Mouse (Mus musculus) urinary bladder, adult 2 months (tissue): ENCODE measurements at regions not wholly inside any gene's neighbourhood (a gene's known extent, or its start where the extent isn't known, plus 50 kb on each side); places are given as distances from the start of the nearest gene placed in this dataset.

Experiments used
- DNase-seq: peaks from one replicate; pipeline ENCODE4 v3.0.0; 2022; ENCODE audit warnings: low spot score

DNA sequence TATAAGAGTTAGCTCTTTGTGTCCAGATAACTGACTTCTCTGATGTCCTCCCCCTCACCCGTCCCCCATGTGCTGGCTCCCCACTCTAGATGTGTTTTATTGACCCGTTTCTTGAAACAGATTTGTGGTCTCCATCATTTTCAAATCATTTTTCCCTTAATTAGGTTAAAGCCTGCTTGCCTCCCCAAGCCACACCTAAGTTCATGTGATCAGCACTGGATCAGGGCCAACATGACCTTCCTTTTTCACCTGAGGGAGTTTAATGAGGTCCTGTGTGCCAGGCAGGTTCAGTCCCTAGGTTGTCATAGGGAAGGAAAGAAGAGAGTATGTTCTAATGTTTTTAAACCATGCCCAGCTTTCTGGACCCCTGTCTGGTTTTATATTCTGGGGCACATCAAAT, 390.9 kb upstream of the Slc35b3 start:
- no peak for DNase-seq

DNA sequence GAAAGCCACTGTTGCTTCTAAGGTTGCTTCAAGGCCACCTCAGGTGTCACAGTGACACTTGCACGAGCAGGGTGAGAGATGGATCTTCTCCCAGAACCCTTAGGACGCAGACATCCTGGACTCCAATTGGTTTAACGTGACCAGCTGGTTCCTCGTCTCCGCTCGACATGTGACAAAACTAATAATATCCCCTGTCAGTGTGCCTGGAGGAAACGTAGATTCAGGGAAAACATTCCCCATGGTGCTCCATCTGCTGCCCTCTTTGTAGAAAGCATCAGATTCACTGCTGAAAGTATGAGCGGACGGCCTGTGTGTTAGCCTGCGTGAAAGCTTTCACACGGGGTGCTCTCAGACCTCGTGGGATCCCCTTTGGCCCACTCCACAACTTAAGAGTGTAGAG, 390.0 kb upstream of the Slc35b3 start:
- no peak for DNase-seq

DNA sequence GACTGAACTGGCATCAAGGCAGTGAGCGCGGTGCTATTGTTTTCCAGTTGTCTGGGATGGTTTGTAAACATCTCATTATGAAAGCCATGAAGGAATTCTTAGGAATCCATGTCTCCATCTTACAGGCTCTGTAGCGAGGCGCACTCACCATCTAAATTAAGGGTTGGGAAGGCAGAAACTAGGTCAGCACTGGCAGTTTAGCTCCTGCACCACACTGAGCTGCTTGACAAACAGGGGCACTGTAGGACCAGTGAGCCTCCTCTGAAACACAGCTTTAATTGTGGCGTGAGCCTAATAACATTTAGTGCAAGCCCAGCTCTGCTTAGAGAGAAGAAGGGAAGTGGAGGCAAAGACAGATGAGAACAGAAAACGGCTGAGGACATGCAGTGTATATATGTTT, 387.1 kb upstream of the Slc35b3 start:
- no peak for DNase-seq

DNA sequence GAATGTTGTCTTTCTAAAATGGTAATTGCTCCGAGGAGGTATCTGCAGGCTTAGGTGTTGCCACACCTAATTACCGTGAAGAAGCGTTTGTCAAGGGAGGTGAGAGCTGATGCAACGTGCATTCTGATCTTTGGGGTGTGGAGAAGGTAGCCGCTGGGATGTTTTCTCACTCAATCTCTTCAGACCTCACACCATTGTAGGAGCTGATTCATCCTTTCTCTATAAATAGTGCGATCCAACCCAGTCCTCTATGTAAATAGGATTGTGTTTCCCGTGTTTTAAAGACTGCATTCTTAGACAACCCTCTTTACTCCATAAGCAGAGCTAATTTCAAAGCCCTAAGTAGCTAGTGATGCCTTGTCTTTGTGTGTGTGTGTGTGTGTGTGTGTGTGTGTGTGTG, 374.2 kb upstream of the Slc35b3 start:
- DNase-seq: no peak

DNA sequence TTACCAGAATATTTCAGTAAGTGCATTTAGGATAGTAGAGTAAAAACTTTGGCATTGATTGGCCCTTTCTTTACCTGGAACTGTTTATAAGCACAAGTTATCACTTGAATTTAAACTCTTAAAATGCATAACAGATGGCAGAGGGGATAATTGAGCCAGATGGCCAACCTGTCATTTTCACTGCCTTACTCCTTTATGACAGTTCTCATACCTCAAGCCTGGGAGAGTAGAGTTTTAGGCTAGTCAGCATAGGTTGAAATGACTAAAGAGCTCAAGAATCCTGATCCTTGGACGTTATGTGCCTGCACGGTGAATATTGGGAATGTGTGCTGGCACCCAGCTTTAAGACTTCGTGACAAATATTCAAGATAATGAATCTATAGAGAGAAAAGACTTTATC, 369.1 kb upstream of the Slc35b3 start:
- no peak for DNase-seq

DNA sequence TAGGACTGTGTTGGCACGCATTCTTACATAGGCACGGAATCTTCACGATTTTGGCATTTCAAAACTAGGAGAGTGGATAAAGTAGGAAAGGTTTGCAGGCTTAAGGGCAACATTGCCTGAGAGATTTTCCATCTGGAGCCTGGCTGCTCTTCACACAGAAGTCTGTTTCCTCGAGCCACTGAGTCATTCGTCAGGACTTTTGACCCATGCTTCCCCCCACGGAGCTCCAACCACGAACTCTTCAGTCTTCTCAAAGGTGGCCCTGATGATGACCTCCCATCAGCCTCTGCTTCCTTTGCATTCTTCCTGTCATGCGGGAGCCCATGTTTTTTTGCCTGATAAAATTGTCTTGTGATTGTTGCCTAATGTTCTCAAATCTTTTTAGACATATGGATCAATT, 365.5 kb upstream of the Slc35b3 start:
- no peak for DNase-seq

DNA sequence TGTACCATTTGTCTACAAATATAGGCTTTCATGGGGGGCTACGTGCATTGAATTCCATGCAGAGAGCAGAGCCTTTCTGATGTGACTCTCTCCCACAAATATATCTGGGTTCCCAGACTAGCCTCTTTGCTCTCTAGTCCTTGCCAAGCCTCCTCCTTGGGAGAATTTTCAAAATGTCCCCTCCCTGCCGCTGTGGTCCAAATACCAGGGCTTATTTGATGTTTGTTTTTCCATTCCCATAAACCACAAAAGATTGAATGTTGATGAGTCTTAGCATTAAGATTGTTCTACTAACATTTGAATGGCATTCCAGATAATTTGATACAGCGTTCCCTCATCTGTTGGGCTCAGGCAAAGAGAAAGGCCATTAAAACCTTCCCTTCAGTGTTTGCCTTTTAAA, 360.4 kb upstream of the Slc35b3 start:
- no peak for DNase-seq

DNA sequence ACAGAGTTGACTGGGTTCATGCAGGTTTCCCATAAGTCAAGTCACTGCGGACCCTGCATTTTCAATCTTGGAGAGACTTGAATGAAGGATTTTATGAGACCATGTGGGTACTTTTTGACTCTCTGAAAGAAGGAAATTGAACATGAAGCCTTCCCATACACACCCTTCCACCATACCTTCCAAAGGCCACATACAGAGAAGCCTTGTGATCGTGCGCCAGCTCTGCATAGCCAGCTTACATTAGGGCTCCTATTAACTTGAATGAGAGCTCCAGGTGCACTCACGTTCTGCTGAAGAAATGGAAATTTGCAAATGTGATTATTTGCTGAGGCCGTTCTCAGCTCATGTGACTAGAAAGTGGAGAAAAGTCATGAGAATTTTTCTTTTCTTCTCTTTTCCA, 349.1 kb upstream of the Slc35b3 start:
- no peak for DNase-seq

DNA sequence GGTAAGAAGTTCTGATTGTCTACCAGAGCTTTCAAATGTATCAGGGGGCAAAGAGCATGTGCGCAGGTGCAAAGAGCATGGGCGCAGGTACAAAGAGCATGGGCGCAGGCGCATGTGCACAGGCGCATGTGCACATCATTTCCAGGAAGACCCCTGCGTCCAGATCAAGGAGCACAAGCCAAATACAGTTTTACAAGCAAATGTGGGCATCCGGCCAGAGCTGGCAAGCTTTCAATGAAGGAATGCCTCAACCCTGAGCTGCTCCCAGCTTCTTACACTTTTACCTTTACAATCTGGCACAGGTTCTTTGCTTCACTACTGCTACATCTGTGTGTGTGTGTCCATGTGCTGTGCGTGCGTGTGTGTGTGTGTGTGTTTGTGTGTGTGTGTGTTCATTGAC, 347.2 kb upstream of the Slc35b3 start:
- DNase-seq: no peak

DNA sequence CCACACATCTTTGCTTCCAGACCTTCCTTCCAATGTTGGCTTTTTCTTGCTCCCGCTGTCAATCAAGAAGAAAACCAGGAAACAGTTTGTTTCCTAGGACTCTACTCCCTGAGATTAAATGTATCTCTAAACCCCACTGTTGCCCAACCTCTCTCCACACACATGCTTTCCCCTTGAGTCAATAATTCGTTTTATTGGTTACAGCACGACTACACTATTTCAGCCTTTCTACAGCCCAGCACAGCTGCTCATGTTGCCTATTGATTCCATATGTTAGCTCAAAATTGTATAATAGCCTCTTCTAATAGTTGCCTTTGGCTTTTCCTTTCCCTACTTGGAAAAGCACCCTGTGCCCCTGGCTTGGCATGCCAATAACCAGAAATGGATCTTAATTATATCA, 346.2 kb upstream of the Slc35b3 start:
- DNase-seq: no peak

DNA sequence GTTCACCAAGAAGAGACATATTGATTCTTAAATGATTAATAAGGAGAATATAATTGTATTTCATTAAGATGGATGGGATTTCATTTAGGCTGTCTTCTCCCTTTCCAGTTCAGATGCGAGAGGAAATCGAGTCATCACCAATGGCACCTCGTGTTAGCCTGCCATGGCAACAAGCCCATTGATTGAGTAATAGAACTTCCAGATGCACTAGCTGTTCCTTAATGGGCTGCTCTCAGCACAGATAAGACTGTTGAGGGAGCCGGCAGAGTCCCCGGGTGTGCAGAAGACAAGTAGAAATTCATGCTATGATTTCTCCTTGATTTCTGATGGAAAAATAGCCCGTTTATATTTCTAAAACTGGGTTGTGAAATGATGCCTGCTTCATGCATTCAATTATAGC, 336.5 kb upstream of the Slc35b3 start:
- no peak for DNase-seq

DNA sequence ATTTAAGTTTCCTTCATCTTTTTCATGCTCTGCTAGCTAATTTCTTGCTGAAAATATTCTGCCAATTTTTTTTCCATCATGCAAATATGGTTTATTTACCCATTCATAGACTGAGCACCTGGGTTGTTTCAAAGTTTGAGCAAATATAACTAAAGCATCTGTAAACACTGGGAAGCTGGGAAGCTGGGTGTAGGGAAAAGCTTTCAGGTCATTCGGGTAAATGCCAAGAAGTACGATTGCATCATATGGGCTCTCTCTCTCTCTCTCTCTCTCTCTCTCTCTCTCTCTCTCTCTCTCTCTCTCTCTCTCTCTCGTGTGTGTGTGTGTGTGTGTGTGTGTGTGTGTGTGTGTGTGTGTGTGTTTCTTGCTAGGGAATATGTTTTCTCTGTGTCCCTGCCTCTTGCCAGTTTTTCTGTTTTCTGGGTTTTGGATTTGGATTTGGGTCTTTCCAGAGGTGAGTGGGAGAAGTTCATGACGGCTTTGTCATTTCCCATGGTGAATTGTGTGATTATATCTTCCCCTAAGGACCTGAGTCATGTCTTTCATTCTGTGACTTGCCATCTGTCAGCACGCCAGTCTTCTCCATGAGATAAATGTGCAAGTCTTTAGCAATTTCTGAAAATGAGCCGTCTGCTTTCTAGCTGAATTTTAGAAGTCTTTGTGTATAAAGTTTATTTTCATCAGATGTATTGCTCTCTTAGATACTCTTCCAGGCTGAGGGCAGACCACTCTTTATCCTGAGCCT, 329.7 kb upstream of the Slc35b3 start:
- no peak for DNase-seq

DNA sequence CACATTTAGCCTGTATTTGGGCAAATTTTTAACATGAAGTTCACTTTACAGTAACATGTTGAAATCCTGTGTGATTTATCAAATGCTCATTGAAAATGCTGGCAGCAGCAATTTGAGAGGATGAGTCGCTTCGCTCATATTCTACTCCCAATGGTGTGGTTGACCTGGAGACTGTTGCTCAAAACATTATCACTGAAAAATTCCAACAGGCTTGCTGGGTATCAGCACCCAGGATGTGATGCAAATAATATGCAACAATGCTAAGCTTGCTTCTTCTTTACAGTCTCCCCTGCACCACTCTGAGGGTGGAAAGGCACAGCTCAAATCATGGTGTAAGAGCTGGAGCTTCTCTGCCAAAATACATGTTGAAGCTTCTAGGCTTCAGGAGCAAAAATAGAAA, 321.6 kb upstream of the Slc35b3 start:
- no peak for DNase-seq

DNA sequence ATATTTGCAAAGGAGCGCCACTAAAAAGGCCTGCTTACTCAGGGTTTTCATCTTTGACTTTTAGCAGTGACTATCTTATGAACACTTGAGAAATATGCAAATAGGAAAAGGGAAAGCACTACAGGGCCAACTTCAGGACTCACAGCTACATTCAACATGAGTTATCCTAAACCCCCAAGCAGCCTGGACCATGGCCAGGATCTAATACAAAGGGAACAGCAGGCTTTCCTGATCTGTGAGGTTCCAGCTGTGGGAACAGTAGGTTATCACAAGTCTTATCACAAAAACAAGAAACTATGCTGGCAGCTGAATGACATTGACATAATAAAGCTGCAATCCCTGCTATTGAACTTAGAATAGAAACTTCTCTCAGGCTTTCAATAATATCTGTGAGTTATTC, 317.4 kb upstream of the Slc35b3 start:
- DNase-seq: no peak

DNA sequence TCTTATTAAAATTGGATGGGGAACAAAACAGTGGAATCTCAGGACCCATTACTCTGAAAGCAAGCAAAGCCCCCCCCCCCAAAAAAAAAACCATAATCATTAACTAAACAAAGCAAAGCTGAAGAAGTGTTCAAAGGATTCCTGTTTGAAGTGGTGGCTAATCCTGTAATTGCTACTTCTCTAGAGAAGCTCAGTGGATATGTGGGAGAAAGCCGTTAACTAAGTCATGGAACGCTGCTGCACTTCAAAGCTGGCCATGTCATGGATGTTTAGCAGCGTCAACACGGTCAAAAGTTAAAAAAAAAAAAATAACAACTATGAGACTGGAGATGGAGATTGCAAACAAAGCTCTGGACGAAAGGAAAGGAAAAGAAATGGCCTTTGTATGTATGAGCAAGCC, 305.3 kb upstream of the Slc35b3 start:
- no peak for DNase-seq

DNA sequence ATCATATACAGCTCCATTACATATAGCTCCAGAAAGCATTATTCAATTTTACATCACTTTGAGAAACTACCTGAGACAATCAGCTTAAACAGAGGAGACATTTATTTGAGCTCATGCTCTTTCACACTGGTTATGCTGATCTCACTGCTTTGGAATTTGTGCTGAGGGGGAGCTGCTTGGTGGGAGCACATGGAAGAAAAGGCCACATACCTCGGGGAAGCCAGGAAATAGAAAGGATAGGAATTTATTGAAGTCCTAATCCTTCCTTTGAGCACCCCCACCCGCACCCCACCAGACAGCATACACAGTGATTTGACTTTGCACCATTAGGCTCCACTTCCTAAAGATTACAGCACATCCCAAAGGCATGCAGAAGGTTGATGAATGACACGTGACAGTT, 296.0 kb upstream of the Slc35b3 start:
- no peak for DNase-seq

DNA sequence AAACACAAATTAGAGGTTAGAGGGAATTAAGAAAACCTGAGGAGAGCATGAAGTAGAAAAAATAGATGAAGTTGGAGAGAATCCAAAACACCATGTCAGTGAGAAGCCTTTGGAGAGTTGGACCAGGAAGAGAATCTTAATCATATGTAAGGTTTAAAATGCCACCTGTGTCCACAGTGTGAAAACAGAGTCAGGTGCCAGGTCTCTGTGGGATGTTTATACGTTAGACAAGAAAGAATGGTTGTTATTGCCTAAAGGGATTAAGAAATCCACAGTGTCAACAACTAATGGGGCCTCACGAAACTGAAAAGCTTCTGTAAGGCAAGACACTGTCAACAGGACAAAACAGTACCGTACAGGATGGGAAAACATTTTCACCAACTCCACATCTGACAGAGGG, 294.7 kb upstream of the Slc35b3 start:
- DNase-seq: no peak

DNA sequence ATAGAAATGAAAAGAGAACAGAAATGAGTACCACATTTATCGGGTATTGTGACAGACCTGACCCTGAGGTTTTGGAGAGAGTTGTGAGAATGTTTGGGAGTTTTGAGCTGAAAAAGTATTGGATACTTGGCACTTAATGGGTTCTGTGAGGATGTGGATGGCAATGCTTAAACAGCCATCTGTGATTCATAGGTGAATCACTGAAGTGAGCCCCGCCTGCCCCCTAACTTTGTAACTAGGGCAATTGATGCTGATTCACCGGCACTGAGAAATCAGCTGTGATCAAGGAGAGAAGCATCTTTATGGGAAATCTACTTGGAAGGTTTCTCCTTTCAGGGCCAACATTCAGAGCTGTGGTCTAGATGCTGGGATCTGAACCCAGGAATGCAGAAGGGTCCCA, 291.9 kb upstream of the Slc35b3 start:
- no peak for DNase-seq

DNA sequence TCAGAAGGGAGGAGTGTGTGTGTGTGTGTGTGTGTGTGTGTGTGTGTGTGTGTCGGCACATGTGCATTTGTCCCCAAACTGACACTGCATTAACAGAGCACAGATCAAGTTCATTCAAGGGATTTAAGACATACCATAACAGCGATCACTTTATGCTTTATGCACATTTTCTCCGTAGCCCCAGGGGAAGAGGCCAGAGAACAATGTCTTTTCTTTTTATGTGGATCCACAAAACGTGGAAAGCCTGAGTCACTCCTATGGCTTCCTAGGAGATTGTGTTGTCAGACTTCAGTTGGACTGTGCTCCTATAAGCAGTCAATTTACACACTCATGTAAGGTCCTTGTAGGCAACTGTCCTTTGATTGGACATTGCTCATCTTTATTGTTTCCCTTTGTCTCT, 289.4 kb upstream of the Slc35b3 start:
- no peak for DNase-seq

DNA sequence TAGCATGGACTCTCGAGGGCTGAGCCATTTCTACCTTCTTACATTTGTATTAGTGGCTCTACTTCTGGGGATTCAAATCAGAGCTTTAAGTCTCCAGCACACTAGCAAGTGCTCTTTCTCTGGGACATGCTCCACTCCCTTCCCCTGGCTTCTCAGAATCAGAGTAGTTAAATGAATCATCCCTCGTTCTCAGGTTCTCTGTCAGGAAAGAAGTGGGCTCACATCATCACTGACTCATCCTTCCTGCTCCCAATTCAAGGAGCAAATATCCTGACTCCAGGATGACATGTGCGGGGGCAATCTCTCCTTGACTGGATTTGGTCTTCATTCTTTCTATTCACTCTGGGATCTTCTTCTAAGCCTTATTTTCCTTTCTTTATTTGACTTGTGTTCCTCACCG, 266.2 kb upstream of the Slc35b3 start:
- DNase-seq: no peak

DNA sequence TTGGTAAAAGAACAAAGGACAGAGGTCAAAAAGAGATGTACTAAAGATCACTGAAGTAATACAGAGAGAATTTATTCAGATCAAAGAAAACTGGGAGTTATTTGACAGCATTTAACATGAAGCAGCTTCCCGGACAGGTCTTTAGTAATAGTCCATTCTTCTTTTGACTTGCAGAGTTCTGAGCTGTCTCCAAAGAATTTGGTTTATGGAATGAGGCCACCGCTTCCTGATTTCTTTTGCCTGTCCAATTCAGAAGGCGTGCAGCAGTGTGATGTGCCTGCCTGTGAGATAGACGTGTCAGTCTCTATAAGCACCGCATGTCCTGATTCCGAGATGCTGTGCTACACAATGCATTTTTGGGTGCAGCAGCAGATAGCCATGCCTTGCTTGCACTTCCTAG, 265.0 kb upstream of the Slc35b3 start:
- no peak for DNase-seq

DNA sequence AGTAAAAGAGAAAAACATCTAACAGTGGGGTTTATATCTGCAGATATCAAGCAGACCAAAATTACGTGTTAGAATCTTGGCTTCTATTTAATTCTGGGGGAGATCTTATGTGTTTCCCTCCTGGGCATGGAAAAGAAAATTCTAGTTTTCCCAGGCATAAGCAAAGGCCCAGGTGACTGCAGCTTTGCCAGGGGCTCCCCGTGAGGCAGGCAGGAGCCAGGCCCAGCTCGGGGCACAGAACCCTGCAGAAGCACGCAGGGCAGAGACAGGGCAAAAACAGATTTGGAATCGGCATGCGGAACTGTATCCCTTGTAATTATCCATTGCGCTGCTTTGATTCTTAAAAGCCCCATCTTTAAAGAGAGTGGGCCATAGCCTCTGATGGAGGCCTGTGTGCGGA, 250.4 kb upstream of the Slc35b3 start:
- DNase-seq: no peak

DNA sequence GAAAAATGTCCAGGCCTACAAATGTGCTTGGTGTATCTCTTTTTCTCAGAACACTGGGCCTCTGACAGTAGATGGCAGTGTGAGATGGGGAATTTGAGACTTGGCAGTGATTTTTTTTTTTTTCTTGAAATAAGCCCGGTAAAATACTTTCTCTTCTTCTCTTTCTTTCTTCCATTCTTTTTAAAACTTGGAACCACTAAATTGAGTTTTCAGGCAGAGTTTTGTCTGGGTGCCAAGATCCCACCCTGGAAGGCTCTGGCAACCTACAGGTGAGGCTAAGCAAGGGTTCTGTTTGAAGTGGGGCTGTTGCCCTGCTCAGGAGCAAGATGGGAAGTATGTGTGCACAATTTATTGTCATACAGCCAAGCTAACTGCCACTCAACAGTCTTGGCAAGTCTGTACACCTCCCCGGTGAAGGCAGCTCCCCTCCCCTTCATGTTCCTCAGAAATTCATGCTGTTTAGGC, 223.1 kb upstream of the Slc35b3 start:
- DNase-seq: no peak

DNA sequence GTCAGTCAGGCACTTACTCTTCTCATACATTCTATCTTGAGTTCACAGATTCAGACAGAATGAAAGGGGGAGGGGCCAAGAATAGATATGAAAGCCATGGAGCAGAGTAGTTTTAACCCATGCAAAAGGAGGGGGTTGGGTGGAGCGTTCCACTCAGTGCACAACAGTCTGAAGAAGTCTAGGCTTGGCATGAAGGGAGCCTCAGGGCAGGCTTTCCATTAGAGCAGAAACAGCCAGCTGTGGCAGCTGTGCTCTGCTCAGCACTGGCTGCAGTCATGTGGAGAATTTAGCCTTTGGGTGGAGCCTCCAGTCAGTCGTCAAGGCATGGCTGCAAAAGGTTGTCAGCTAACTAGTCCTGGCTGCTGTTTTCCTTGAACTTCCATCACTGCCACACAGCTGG, 201.3 kb upstream of the Slc35b3 start:
- no peak for DNase-seq
